Mouse (Mus musculus): Measurements from ENCODE around the gene Ppp1r35.

GRCm38 (mm10) chr5:137806158-137806557 lies 27.5 kb downstream of the Ppp1r35 start:
- TF ChIP-seq CTCF (IDR thresholded peaks at IDR 0.05; ENCODE audit: low read depth, low read length) (no peak), POLR2A (IDR thresholded peaks at IDR 0.05; ENCODE audit: extremely low read depth, insufficient read depth, low read length) (no peak)
